Mouse (Mus musculus): Measurements from ENCODE around the gene Prss57. TPM values are rescaled to one million over a fixed set of nuclear protein-coding genes. Genes with fewer than 3 reads are reported as not detected.

Prss57 gene
- polyA plus RNA-seq, 1 experiment from 2014 or later = 0.14 TPM

GRCm38 (mm10) chr10:79732500-79732899 lies 58.3 kb downstream of the Prss57 start:
- ATAC-seq (ENCODE audit: low FRiP score) = no peak
- Histone ChIP-seq H3K27me3 (replicated peaks) (peaks cover 7% of the 10 kb centered on the region; the same call in 1 of the 2 replicates), H3K4me1 (peaks cover 9% of the 10 kb centered on the region; the same call in 1 of the 2 replicates), H3K4me2 (no peak overlapping the region), H3K9ac (replicated peaks) (no peak overlapping the region), H3K36me3 (peaks cover 71% of the 10 kb centered on the region), H3K9me3 (replicated peaks) (no peaks in the 10 kb centered on the region), H3K4me3 (replicated peaks) (no peak overlapping the region), H3K27ac (replicated peaks) (no peak overlapping the region)
- 94% methylated on average over 1 of the region's 1 CpGs for whole genome bisulfite sequencing

Other genes starting within 250 kb of the Prss57 start
- 61.7 and 68.6 TPM in 2 replicates for gene Mier2, start 235.8 kb downstream of the Prss57 start, polyA plus RNA-seq (2015; fragmentation: Nextera tagmentation; extraction: Ambion mirVana)
- 0.37 TPM in 1 of 2 replicates, not detected in the other for gene Theg, start 203.6 kb downstream of the Prss57 start, polyA plus RNA-seq (2015; fragmentation: Nextera tagmentation; extraction: Ambion mirVana)
- 0.40 and 0.55 TPM in 2 replicates for gene C2cd4c, start 176.9 kb downstream of the Prss57 start, polyA plus RNA-seq (2015; fragmentation: Nextera tagmentation; extraction: Ambion mirVana)
- 24.7 and 28.9 TPM in 2 replicates for gene Shc2, start 153.0 kb downstream of the Prss57 start, polyA plus RNA-seq (2015; fragmentation: Nextera tagmentation; extraction: Ambion mirVana)
- 0.14 and 0.17 TPM in 2 replicates for gene Odf3l2, start 145.2 kb downstream of the Prss57 start, polyA plus RNA-seq (2015; fragmentation: Nextera tagmentation; extraction: Ambion mirVana)
- 1.0 and 4.1 TPM in 2 replicates for gene Madcam1, start 126.4 kb downstream of the Prss57 start, polyA plus RNA-seq (2015; fragmentation: Nextera tagmentation; extraction: Ambion mirVana)
- gene Tpgs1, start 121.6 kb downstream of the Prss57 start, polyA plus RNA-seq (2015; fragmentation: Nextera tagmentation; extraction: Ambion mirVana) = 109 and 115 TPM in 2 replicates
- gene Cdc34, start 108.8 kb downstream of the Prss57 start, polyA plus RNA-seq (2015; fragmentation: Nextera tagmentation; extraction: Ambion mirVana) = 83.0 and 83.4 TPM in 2 replicates
- 1.1 TPM in 2 replicates for gene Gzmm, start 101.9 kb downstream of the Prss57 start, polyA plus RNA-seq (2015; fragmentation: Nextera tagmentation; extraction: Ambion mirVana)
- 958 and 1,001 TPM in 2 replicates for gene Bsg, start 86.5 kb downstream of the Prss57 start, polyA plus RNA-seq (2015; fragmentation: Nextera tagmentation; extraction: Ambion mirVana)
- 2.0 and 3.0 TPM in 2 replicates for gene Hcn2, start 74.3 kb downstream of the Prss57 start, polyA plus RNA-seq (2015; fragmentation: Nextera tagmentation; extraction: Ambion mirVana)
- 43.4 TPM in 2 replicates for gene Polrmt, start 44.4 kb downstream of the Prss57 start, polyA plus RNA-seq (2015; fragmentation: Nextera tagmentation; extraction: Ambion mirVana)
- gene Fgf22, start 35.9 kb downstream of the Prss57 start, polyA plus RNA-seq (2015; fragmentation: Nextera tagmentation; extraction: Ambion mirVana) = 2.7 and 3.4 TPM in 2 replicates
- 108 and 110 TPM in 2 replicates for gene Rnf126, start 24.0 kb downstream of the Prss57 start, polyA plus RNA-seq (2015; fragmentation: Nextera tagmentation; extraction: Ambion mirVana)
- gene Fstl3, start 13.7 kb downstream of the Prss57 start, polyA plus RNA-seq (2015; fragmentation: Nextera tagmentation; extraction: Ambion mirVana) = 2.6 and 4.5 TPM in 2 replicates
- 227 and 256 TPM in 2 replicates for gene Palm, start 2.6 kb upstream of the Prss57 start, polyA plus RNA-seq (2015; fragmentation: Nextera tagmentation; extraction: Ambion mirVana)
- gene Misp, start 30.0 kb upstream of the Prss57 start, polyA plus RNA-seq (2015; fragmentation: Nextera tagmentation; extraction: Ambion mirVana) = 0.33 and 11.5 TPM in 2 replicates
- gene Ptbp1, start 63.5 kb upstream of the Prss57 start, polyA plus RNA-seq (2015; fragmentation: Nextera tagmentation; extraction: Ambion mirVana) = 55.8 and 121 TPM in 2 replicates
- gene Prtn3, start 83.5 kb upstream of the Prss57 start, polyA plus RNA-seq (2015; fragmentation: Nextera tagmentation; extraction: Ambion mirVana) = 9.0 and 9.5 TPM in 2 replicates
- gene Plppr3, start 83.7 kb upstream of the Prss57 start, polyA plus RNA-seq (2015; fragmentation: Nextera tagmentation; extraction: Ambion mirVana) = 316 and 385 TPM in 2 replicates
- 0.31 and 0.50 TPM in 2 replicates for gene Elane, start 95.3 kb upstream of the Prss57 start, polyA plus RNA-seq (2015; fragmentation: Nextera tagmentation; extraction: Ambion mirVana)
- gene Cfd, start 99.9 kb upstream of the Prss57 start, polyA plus RNA-seq (2015; fragmentation: Nextera tagmentation; extraction: Ambion mirVana) = not detected in 2 replicates
- gene Med16, start 118.0 kb upstream of the Prss57 start, polyA plus RNA-seq (2015; fragmentation: Nextera tagmentation; extraction: Ambion mirVana) = 44.9 and 46.7 TPM in 2 replicates
- 22.7 and 23.6 TPM in 2 replicates for gene Gm26602, start 119.9 kb upstream of the Prss57 start, polyA plus RNA-seq (2015; fragmentation: Nextera tagmentation; extraction: Ambion mirVana)
- gene Kiss1r, start 126.0 kb upstream of the Prss57 start, polyA plus RNA-seq (2015; fragmentation: Nextera tagmentation; extraction: Ambion mirVana) = 1.8 and 2.8 TPM in 2 replicates
- 264 and 288 TPM in 2 replicates for gene R3hdm4, start 130.2 kb upstream of the Prss57 start, polyA plus RNA-seq (2015; fragmentation: Nextera tagmentation; extraction: Ambion mirVana)
- 2.4 and 5.1 TPM in 2 replicates for gene Arid3a, start 136.1 kb upstream of the Prss57 start, polyA plus RNA-seq (2015; fragmentation: Nextera tagmentation; extraction: Ambion mirVana)
- gene Wdr18, start 169.2 kb upstream of the Prss57 start, polyA plus RNA-seq (2015; fragmentation: Nextera tagmentation; extraction: Ambion mirVana) = 94.4 and 104 TPM in 2 replicates
- gene Grin3b, start 179.8 kb upstream of the Prss57 start, polyA plus RNA-seq (2015; fragmentation: Nextera tagmentation; extraction: Ambion mirVana) = 0.32 and 0.33 TPM in 2 replicates
- gene Tmem259, start 193.4 kb upstream of the Prss57 start, polyA plus RNA-seq (2015; fragmentation: Nextera tagmentation; extraction: Ambion mirVana) = 21.3 and 24.7 TPM in 2 replicates
- 31.6 and 76.4 TPM in 2 replicates for gene Cnn2, start 197.6 kb upstream of the Prss57 start, polyA plus RNA-seq (2015; fragmentation: Nextera tagmentation; extraction: Ambion mirVana)
- 5.2 and 5.6 TPM in 2 replicates for gene Abca7, start 205.5 kb upstream of the Prss57 start, polyA plus RNA-seq (2015; fragmentation: Nextera tagmentation; extraction: Ambion mirVana)
- 2.0 and 13.7 TPM in 2 replicates for gene Arhgap45, start 225.7 kb upstream of the Prss57 start, polyA plus RNA-seq (2015; fragmentation: Nextera tagmentation; extraction: Ambion mirVana)
- 134 and 148 TPM in 2 replicates for gene Polr2e, start 248.8 kb upstream of the Prss57 start, polyA plus RNA-seq (2015; fragmentation: Nextera tagmentation; extraction: Ambion mirVana)